Mouse (Mus musculus): ENCODE results near the gene Hist1h2ap. TPM values are rescaled to one million over a fixed set of nuclear protein-coding genes. Genes with fewer than 3 reads are reported as not detected.

Gene Hist1h2ap
- total and polyA plus RNA-seq, 2 experiments, result 6.3 to 37.4 TPM

GRCm38 (mm10) chr13:21786189-21786898 is 47.0 kb downstream of the Hist1h2ap start:
- no peak for DNase-seq (ENCODE audit: extremely low read depth, low read depth, low spot score)
- Histone ChIP-seq H3K36me3 (ENCODE audit: control insufficient read depth, insufficient read depth, low read length) (no peaks in the 10 kb centered on the region), H3K9ac (ENCODE audit: low read depth, low read length) (peak overlapping the region; percentile 60; the same call in 1 of the 2 replicates), H3K27me3 (ENCODE audit: control insufficient read depth, insufficient read depth, low read length) (no peaks in the 10 kb centered on the region; the same call in 1 of the 2 replicates), H3K4me1 (ENCODE audit: control insufficient read depth, insufficient read depth, low read length) (peaks cover 4% of the 10 kb centered on the region), H3K4me3 (ENCODE audit: insufficient read depth, low read depth, low read length) (peak overlapping the region; percentile 44; the same call in 1 of the 2 replicates), H3K27ac (replicated peaks; ENCODE audit: insufficient read depth, low read depth, low read length) (no peak overlapping the region), H3K79me2 (ENCODE audit: control insufficient read depth, insufficient read depth, low read length) (no peaks in the 10 kb centered on the region)
- TF ChIP-seq POLR2A (IDR thresholded peaks at IDR 0.05; ENCODE audit: extremely low read depth, insufficient read depth, low read length), result no peak
- no peak for TF ChIP-seq CTCF (IDR thresholded peaks at IDR 0.05; ENCODE audit: low read depth, low read length)
- 12% methylated on average over 8 of the region's 8 CpGs for whole genome bisulfite sequencing

GRCm38 (mm10) chr13:21784311-21784710 is 49.0 kb downstream of the Hist1h2ap start:
- 75% methylated on average over 6 of the region's 6 CpGs for WGBS
- no peak overlapping the region for H3K4me3 ChIP-seq (ENCODE audit: insufficient read depth, low read depth, low read length)
- no peak overlapping the region for H3K27ac ChIP-seq (replicated peaks; ENCODE audit: insufficient read depth, low read depth, low read length)
- H3K27me3 ChIP-seq (ENCODE audit: control insufficient read depth, insufficient read depth, low read length), result no peaks in the 10 kb centered on the region; the same call in 1 of the 2 replicates
- H3K79me2 ChIP-seq (ENCODE audit: control insufficient read depth, insufficient read depth, low read length), result no peaks in the 10 kb centered on the region
- DNase-seq (ENCODE audit: extremely low read depth, low read depth, low spot score), result no peak
- peaks cover 8% of the 10 kb centered on the region for H3K4me1 ChIP-seq (ENCODE audit: control insufficient read depth, insufficient read depth, low read length)
- H3K9ac ChIP-seq (ENCODE audit: low read depth, low read length), result no peak overlapping the region
- no peaks in the 10 kb centered on the region for H3K36me3 ChIP-seq (ENCODE audit: control insufficient read depth, insufficient read depth, low read length)
- no peak for TF ChIP-seq CTCF (IDR thresholded peaks at IDR 0.05; ENCODE audit: low read depth, low read length)
- TF ChIP-seq POLR2A (IDR thresholded peaks at IDR 0.05; ENCODE audit: extremely low read depth, insufficient read depth, low read length), result no peak

GRCm38 (mm10) chr13:21783734-21784161 is 49.6 kb downstream of the Hist1h2ap start:
- Histone ChIP-seq H3K9ac (ENCODE audit: low read depth, low read length) (no peak overlapping the region), H3K79me2 (ENCODE audit: control insufficient read depth, insufficient read depth, low read length) (no peaks in the 10 kb centered on the region), H3K36me3 (ENCODE audit: control insufficient read depth, insufficient read depth, low read length) (no peaks in the 10 kb centered on the region), H3K4me1 (ENCODE audit: control insufficient read depth, insufficient read depth, low read length) (peaks cover 8% of the 10 kb centered on the region), H3K27ac (replicated peaks; ENCODE audit: insufficient read depth, low read depth, low read length) (no peak overlapping the region), H3K4me3 (ENCODE audit: insufficient read depth, low read depth, low read length) (peak overlapping the region; percentile 42; the same call in 1 of the 2 replicates), H3K27me3 (ENCODE audit: control insufficient read depth, insufficient read depth, low read length) (no peaks in the 10 kb centered on the region; the same call in 1 of the 2 replicates)
- WGBS, result 7% methylated on average over 9 of the region's 9 CpGs
- DNase-seq (ENCODE audit: extremely low read depth, low read depth, low spot score), result no peak
- TF ChIP-seq POLR2A (IDR thresholded peaks at IDR 0.05; ENCODE audit: extremely low read depth, insufficient read depth, low read length), result no peak
- no peak for TF ChIP-seq CTCF (IDR thresholded peaks at IDR 0.05; ENCODE audit: low read depth, low read length)

- Histone ChIP-seq H3K79me2 (ENCODE audit: control insufficient read depth, insufficient read depth, low read length) (no peaks in the 10 kb centered on the region), H3K27ac (replicated peaks; ENCODE audit: insufficient read depth, low read depth, low read length) (no peak within 1 kb of the TSS), H3K4me1 (ENCODE audit: control insufficient read depth, insufficient read depth, low read length) (peaks cover 8% of the 10 kb centered on the region), H3K27me3 (ENCODE audit: control insufficient read depth, insufficient read depth, low read length) (no peaks in the 10 kb centered on the region), H3K9ac (ENCODE audit: low read depth, low read length) (no peak within 1 kb of the TSS), H3K36me3 (ENCODE audit: control insufficient read depth, insufficient read depth, low read length) (no peaks in the 10 kb centered on the region), H3K4me3 (ENCODE audit: insufficient read depth, low read depth, low read length) (peak within 1 kb of the TSS; percentile 56; the same call in 1 of the 2 replicates)
- DNase-seq (ENCODE audit: extremely low read depth, low read depth, low spot score), result peak; percentile 70
- under 1% methylated on average over 17 of the region's 20 CpGs for whole genome bisulfite sequencing
- TF ChIP-seq POLR2A (IDR thresholded peaks at IDR 0.05; ENCODE audit: extremely low read depth, insufficient read depth, low read length), result 0 out of 2 replicates have a peak, but pooled peaks have one; percentile 6
- TF ChIP-seq CTCF (IDR thresholded peaks at IDR 0.05; ENCODE audit: low read depth, low read length), result no peak
Observed at GRCm38 (mm10) chr13:21783255-21783617, 50.1 kb downstream of the Hist1h2ap start, which contains the start of gene Hist1h3i. Gene Hist1h3i (minus strand): TSS chr13:21783370.

Other genes starting within 250 kb of the Hist1h2ap start
- not detected in 2 replicates for gene Olfr1362, start 219.5 kb downstream of the Hist1h2ap start, total RNA-seq (2014; rRNA removed)
- gene Olfr1362, start 219.5 kb downstream of the Hist1h2ap start, polyA plus RNA-seq (2012; rRNA removed), result not detected in 2 replicates
- gene Olfr11, start 191.0 kb downstream of the Hist1h2ap start, total RNA-seq (2014; rRNA removed), result not detected in 2 replicates
- not detected in 2 replicates for gene Olfr11, start 191.0 kb downstream of the Hist1h2ap start, polyA plus RNA-seq (2012; rRNA removed)
- not detected in 2 replicates for gene Olfr1361, start 170.1 kb downstream of the Hist1h2ap start, total RNA-seq (2014; rRNA removed)
- not detected in 2 replicates for gene Olfr1361, start 170.1 kb downstream of the Hist1h2ap start, polyA plus RNA-seq (2012; rRNA removed)
- gene Olfr1360, start 156.1 kb downstream of the Hist1h2ap start, total RNA-seq (2014; rRNA removed), result not detected in 2 replicates
- not detected in 2 replicates for gene Olfr1360, start 156.1 kb downstream of the Hist1h2ap start, polyA plus RNA-seq (2012; rRNA removed)
- not detected in 2 replicates for gene Olfr1359, start 135.4 kb downstream of the Hist1h2ap start, total RNA-seq (2014; rRNA removed)
- gene Olfr1359, start 135.4 kb downstream of the Hist1h2ap start, polyA plus RNA-seq (2012; rRNA removed), result not detected in 2 replicates
- 1.4 and 1.5 TPM in 2 replicates for gene Hist1h2bl, start 117.4 kb downstream of the Hist1h2ap start, total RNA-seq (2014; rRNA removed)
- gene Hist1h2bl, start 117.4 kb downstream of the Hist1h2ap start, polyA plus RNA-seq (2012; rRNA removed), result 0.90 TPM in 1 of 2 replicates, not detected in the other
- gene Hist1h2ai, start 117.1 kb downstream of the Hist1h2ap start, total RNA-seq (2014; rRNA removed), result 8.9 and 10.2 TPM in 2 replicates
- 0.64 and 1.6 TPM in 2 replicates for gene Hist1h2ai, start 117.1 kb downstream of the Hist1h2ap start, polyA plus RNA-seq (2012; rRNA removed)
- gene Hist1h3h, start 115.8 kb downstream of the Hist1h2ap start, total RNA-seq (2014; rRNA removed), result 24.2 and 48.6 TPM in 2 replicates
- 1.8 TPM in 1 of 2 replicates, not detected in the other for gene Hist1h3h, start 115.8 kb downstream of the Hist1h2ap start, polyA plus RNA-seq (2012; rRNA removed)
- 2.8 and 7.2 TPM in 2 replicates for gene Hist1h2bm, start 111.5 kb downstream of the Hist1h2ap start, total RNA-seq (2014; rRNA removed)
- not detected in 2 replicates for gene Hist1h2bm, start 111.5 kb downstream of the Hist1h2ap start, polyA plus RNA-seq (2012; rRNA removed)
- 21.5 and 24.9 TPM in 2 replicates for gene Hist1h4j, start 98.4 kb downstream of the Hist1h2ap start, total RNA-seq (2014; rRNA removed)
- gene Hist1h4j, start 98.4 kb downstream of the Hist1h2ap start, polyA plus RNA-seq (2012; rRNA removed), result 0.31 and 1.1 TPM in 2 replicates
- 41.2 and 45.6 TPM in 2 replicates for gene Hist1h4k, start 83.0 kb downstream of the Hist1h2ap start, total RNA-seq (2014; rRNA removed)
- 3.6 and 8.6 TPM in 2 replicates for gene Hist1h4k, start 83.0 kb downstream of the Hist1h2ap start, polyA plus RNA-seq (2012; rRNA removed)
- 3.3 and 6.0 TPM in 2 replicates for gene Hist1h2ak, start 79.7 kb downstream of the Hist1h2ap start, total RNA-seq (2014; rRNA removed)
- gene Hist1h2ak, start 79.7 kb downstream of the Hist1h2ap start, polyA plus RNA-seq (2012; rRNA removed), result 0.47 TPM in 1 of 2 replicates, not detected in the other
- gene Hist1h2bn, start 79.4 kb downstream of the Hist1h2ap start, total RNA-seq (2014; rRNA removed), result 4.6 and 10.8 TPM in 2 replicates
- gene Hist1h2bn, start 79.4 kb downstream of the Hist1h2ap start, polyA plus RNA-seq (2012; rRNA removed), result not detected in 2 replicates
- gene Hist1h1b, start 52.9 kb downstream of the Hist1h2ap start, total RNA-seq (2014; rRNA removed), result 3.5 and 4.5 TPM in 2 replicates
- 0.35 TPM in 1 of 2 replicates, not detected in the other for gene Hist1h1b, start 52.9 kb downstream of the Hist1h2ap start, polyA plus RNA-seq (2012; rRNA removed)
- 26.6 and 38.0 TPM in 2 replicates for gene Hist1h3i, start 50.1 kb downstream of the Hist1h2ap start, total RNA-seq (2014; rRNA removed)
- 4.1 and 5.4 TPM in 2 replicates for gene Hist1h3i, start 50.1 kb downstream of the Hist1h2ap start, polyA plus RNA-seq (2012; rRNA removed)
- gene Hist1h2an, start 46.3 kb downstream of the Hist1h2ap start, total RNA-seq (2014; rRNA removed), result 7.3 and 8.7 TPM in 2 replicates
- gene Hist1h2an, start 46.3 kb downstream of the Hist1h2ap start, polyA plus RNA-seq (2012; rRNA removed), result not detected in 2 replicates
- 0.40 and 0.74 TPM in 2 replicates for gene Hist1h2bp, start 46.0 kb downstream of the Hist1h2ap start, total RNA-seq (2014; rRNA removed)
- gene Hist1h2bp, start 46.0 kb downstream of the Hist1h2ap start, polyA plus RNA-seq (2012; rRNA removed), result not detected in 2 replicates
- 2.1 and 4.9 TPM in 2 replicates for gene Hist1h2bq, start 23.3 kb downstream of the Hist1h2ap start, total RNA-seq (2014; rRNA removed)
- 1.2 and 11.7 TPM in 2 replicates for gene Hist1h2bq, start 23.3 kb downstream of the Hist1h2ap start, polyA plus RNA-seq (2012; rRNA removed)
- gene Hist1h2ao, start 23.0 kb downstream of the Hist1h2ap start, total RNA-seq (2014; rRNA removed), result 0.55 TPM in 1 of 2 replicates, not detected in the other
- not detected in 2 replicates for gene Hist1h2ao, start 23.0 kb downstream of the Hist1h2ap start, polyA plus RNA-seq (2012; rRNA removed)
- 0.60 and 0.74 TPM in 2 replicates for gene Hist1h4m, start 21.8 kb downstream of the Hist1h2ap start, total RNA-seq (2014; rRNA removed)
- not detected in 2 replicates for gene Hist1h4m, start 21.8 kb downstream of the Hist1h2ap start, polyA plus RNA-seq (2012; rRNA removed)
- 336 and 466 TPM in 2 replicates for gene Hist1h4n, start 1.3 kb downstream of the Hist1h2ap start, total RNA-seq (2014; rRNA removed)
- 4.5 and 8.5 TPM in 2 replicates for gene Hist1h4n, start 1.3 kb downstream of the Hist1h2ap start, polyA plus RNA-seq (2012; rRNA removed)
- gene Hist1h2br, start 236 bp upstream of the Hist1h2ap start, total RNA-seq (2014; rRNA removed), result 0.65 and 1.3 TPM in 2 replicates
- 1.0 and 11.9 TPM in 2 replicates for gene Hist1h2br, start 236 bp upstream of the Hist1h2ap start, polyA plus RNA-seq (2012; rRNA removed)
- gene Zfp184, start 111.6 kb upstream of the Hist1h2ap start, total RNA-seq (2014; rRNA removed), result 0.18 and 0.60 TPM in 2 replicates
- gene Zfp184, start 111.6 kb upstream of the Hist1h2ap start, polyA plus RNA-seq (2012; rRNA removed), result 0.07 and 0.11 TPM in 2 replicates
- gene Pom121l2, start 147.7 kb upstream of the Hist1h2ap start, total RNA-seq (2014; rRNA removed), result not detected in 2 replicates
- not detected in 2 replicates for gene Pom121l2, start 147.7 kb upstream of the Hist1h2ap start, polyA plus RNA-seq (2012; rRNA removed)
- gene Prss16, start 176.2 kb upstream of the Hist1h2ap start, total RNA-seq (2014; rRNA removed), result not detected in 2 replicates
- gene Prss16, start 176.2 kb upstream of the Hist1h2ap start, polyA plus RNA-seq (2012; rRNA removed), result 0.12 TPM in 1 of 2 replicates, not detected in the other
- gene Hist1h2ah, start 202.1 kb upstream of the Hist1h2ap start, total RNA-seq (2014; rRNA removed), result 1.8 and 2.6 TPM in 2 replicates
- gene Hist1h2ah, start 202.1 kb upstream of the Hist1h2ap start, polyA plus RNA-seq (2012; rRNA removed), result not detected in 2 replicates
- gene Hist1h2bk, start 202.4 kb upstream of the Hist1h2ap start, total RNA-seq (2014; rRNA removed), result 15.6 and 28.1 TPM in 2 replicates
- gene Hist1h2bk, start 202.4 kb upstream of the Hist1h2ap start, polyA plus RNA-seq (2012; rRNA removed), result 0.46 and 0.48 TPM in 2 replicates
- gene Hist1h4i, start 207.9 kb upstream of the Hist1h2ap start, total RNA-seq (2014; rRNA removed), result 6.8 and 9.2 TPM in 2 replicates
- gene Hist1h4i, start 207.9 kb upstream of the Hist1h2ap start, polyA plus RNA-seq (2012; rRNA removed), result 5.2 and 12.3 TPM in 2 replicates
- 11.1 and 22.4 TPM in 2 replicates for gene Hist1h2ag, start 209.4 kb upstream of the Hist1h2ap start, total RNA-seq (2014; rRNA removed)
- gene Hist1h2ag, start 209.4 kb upstream of the Hist1h2ap start, polyA plus RNA-seq (2012; rRNA removed), result 0.55 TPM in 1 of 2 replicates, not detected in the other
- 10.7 and 16.8 TPM in 2 replicates for gene Hist1h2bj, start 209.7 kb upstream of the Hist1h2ap start, total RNA-seq (2014; rRNA removed)
- gene Hist1h2bj, start 209.7 kb upstream of the Hist1h2ap start, polyA plus RNA-seq (2012; rRNA removed), result 0.29 TPM in 1 of 2 replicates, not detected in the other